Mouse (Mus musculus) bone marrow, adult 2 months (tissue): ENCODE measurements around the gene Pkn1.
A peak's percentile ranks its signal among the peaks of the same experiment; 100 is the strongest.

Source experiments
- CTCF ChIP-seq: fragments of 200-500 bp; IDR thresholded peaks from 2 replicates; pipeline ENCODE4 v1.5.1; 2011; ENCODE audit warnings: low read length, control low read depth; ENCODE audit not compliant: control insufficient read depth, insufficient read depth
- POLR2A ChIP-seq: fragments of 200-500 bp; IDR thresholded peaks from 2 replicates; pipeline ENCODE4 v1.6.1; 2011; ENCODE audit warnings: low read depth, mild to moderate bottlenecking, control low read depth, low read length, borderline replicate concordance; ENCODE audit not compliant: control insufficient read depth

DNA sequence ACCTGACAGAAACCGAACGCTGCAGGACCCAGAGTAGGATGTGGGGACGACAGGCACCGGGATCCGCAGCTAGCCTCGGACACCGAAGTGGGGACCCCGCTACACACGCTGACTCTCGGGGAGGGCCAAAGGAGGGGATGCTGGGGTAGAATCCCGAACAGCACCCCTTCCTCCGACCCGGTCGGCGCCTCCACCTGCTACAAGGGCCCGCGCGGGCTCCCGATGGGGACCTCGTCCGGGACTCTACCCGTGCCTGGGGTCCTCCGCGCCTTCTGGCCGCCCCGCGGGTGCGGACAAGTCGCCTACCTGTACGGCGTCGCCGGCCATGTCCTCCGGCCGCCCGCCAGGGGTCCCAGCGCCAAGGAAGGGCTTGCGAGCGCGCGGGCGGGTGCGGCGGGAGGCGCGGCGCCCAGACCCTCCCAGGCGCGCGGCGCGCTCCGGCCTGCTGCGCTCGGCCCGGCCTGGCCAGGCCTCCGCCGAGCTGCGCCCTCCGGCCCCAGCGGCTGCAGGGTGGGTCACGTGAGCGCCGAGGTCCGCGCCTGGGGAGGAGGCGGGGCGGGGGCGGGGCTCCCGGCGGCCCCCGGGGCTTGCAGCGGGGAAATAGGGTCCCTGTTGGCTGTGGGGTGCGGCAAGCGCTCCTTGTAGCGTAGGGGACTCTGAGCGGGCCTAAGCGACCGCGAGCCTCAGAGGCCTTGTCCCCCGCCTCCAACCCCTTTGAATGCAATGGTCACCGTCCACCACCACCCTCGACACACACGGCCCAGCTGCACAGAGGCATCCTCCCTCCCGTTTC, at the start of gene Pkn1:
- no peak for TF ChIP-seq CTCF
- TF ChIP-seq POLR2A: peak; percentile 69; the same call in 1 of the 2 replicates
